Mouse (Mus musculus) midbrain, postnatal 0 days (tissue): ENCODE measurements around the gene Prpf8. TPM values are rescaled to one million over a fixed set of nuclear protein-coding genes. Genes with fewer than 3 reads are reported as not detected.
A peak's percentile ranks its signal among the peaks of the same experiment; 100 is the strongest.

Experiments used
- ATAC-seq: fragments of 200-750 bp; cut with Nextera tagmentation; 2 replicates; pipeline ENCODE4 v1.8.0; 2017; ENCODE audit warnings: moderate number of reproducible peaks, mild to moderate bottlenecking, moderate TSS enrichment, moderate library complexity; ENCODE audit not compliant: low FRiP score
- DNase-seq: peaks from one replicate; pipeline ENCODE4 v3.0.0-alpha.2; 2015; ENCODE audit warnings: low spot score
- H3K27ac ChIP-seq: fragments of 300-500 bp; sonication (generic); 2 replicates; pipeline ENCODE4 v1.5.1; 2014; ENCODE audit warnings: low read depth, mild to moderate bottlenecking, low read length, mixed read lengths
- H3K27me3 ChIP-seq: fragments of 300-500 bp; sonication (generic); 2 replicates; pipeline ENCODE4 v1.6.1; 2014; ENCODE audit warnings: low read length, control low read depth, mixed read lengths; ENCODE audit not compliant: insufficient read depth
- H3K36me3 ChIP-seq: fragments of 300-500 bp; sonication (generic); 2 replicates; pipeline ENCODE4 v1.6.1; 2014; ENCODE audit warnings: low read length, control low read depth, mixed read lengths; ENCODE audit not compliant: insufficient read depth
- H3K4me1 ChIP-seq: fragments of 300-500 bp; sonication (generic); 2 replicates; pipeline ENCODE4 v1.6.1; 2014; ENCODE audit warnings: mild to moderate bottlenecking, control low read depth, antibody characterized with exemption, low read length, mixed read lengths; ENCODE audit not compliant: insufficient read depth
- H3K4me2 ChIP-seq: fragments of 300-500 bp; sonication (generic); 2 replicates; pipeline ENCODE4 v1.6.1; 2014; ENCODE audit warnings: low read depth, mild to moderate bottlenecking, low read length, mixed read lengths; ENCODE audit not compliant: poor library complexity, severe bottlenecking
- H3K4me3 ChIP-seq: fragments of 300-500 bp; sonication (generic); 2 replicates; pipeline ENCODE4 v1.5.1; 2014; ENCODE audit warnings: low read depth, mild to moderate bottlenecking, low read length, moderate library complexity
- H3K9ac ChIP-seq: fragments of 300-500 bp; sonication (generic); replicated peaks from 2 replicates; pipeline ENCODE4 v1.6.1; 2014; ENCODE audit warnings: mild to moderate bottlenecking, low read length, moderate library complexity, mixed read lengths; ENCODE audit not compliant: poor library complexity, severe bottlenecking
- H3K9me3 ChIP-seq: fragments of 300-500 bp; sonication (generic); 2 replicates; pipeline ENCODE4 v1.6.1; 2016; ENCODE audit warnings: low read length, control low read depth
- CTCF ChIP-seq: IDR thresholded peaks from 2 replicates; pipeline ENCODE4 v1.5.1; 2016; ENCODE audit warnings: antibody characterized with exemption, mild to moderate bottlenecking
- WGBS: fragments of 180-500 bp; shearing (Covaris S2); extraction: QIAGEN DNeasy Blood & Tissue Kit; methylation state at CpG from one replicate; pipeline ENCODE4 v1.1.7; 2014; 5-methylcytosine and 5-hydroxymethylcytosine counted together
- polyA plus RNA-seq: library from polyadenylated mRNA; unstranded; fragments of >200 nt; fragmentation: Nextera tagmentation; extraction: Ambion mirVana; gene quantifications from 2 replicates; pipeline ENCODE4 v1.2.1, GENCODE M21; 2015
- total RNA-seq: library from RNA; depleted of rRNA; stranded (reverse); fragments of >200 nt; gene quantifications from 2 replicates; pipeline ENCODE4 v1.2.3, GENCODE M21; 2014

Gene Prpf8
- total and polyA plus RNA-seq, 2 experiments from 2014 or later = 27.6 to 121 TPM

- Histone ChIP-seq H3K27ac (no peak overlapping the region), H3K4me2 (no peak overlapping the region), H3K9me3 (no peaks in the 10 kb centered on the region), H3K36me3 (peaks cover 16% of the 10 kb centered on the region), H3K9ac (no peak overlapping the region), H3K4me1 (peaks cover 12% of the 10 kb centered on the region; the same call in 1 of the 2 replicates), H3K27me3 (no peaks in the 10 kb centered on the region), H3K4me3 (no peak overlapping the region)
- no peak for TF ChIP-seq CTCF
- WGBS = 86% methylated on average over 6 of the region's 6 CpGs
- DNase-seq = no peak
- ATAC-seq = no peak
These were observed 22.2 kb upstream of the Prpf8 start for GRCm38 (mm10) chr11:75464417-75464816.

- no peak overlapping the region for H3K4me3 ChIP-seq
- H3K4me1 ChIP-seq = peaks cover 8% of the 10 kb centered on the region; the same call in 1 of the 2 replicates
- no peak overlapping the region for H3K4me2 ChIP-seq
- H3K36me3 ChIP-seq = peaks cover 16% of the 10 kb centered on the region
- H3K27me3 ChIP-seq = no peaks in the 10 kb centered on the region
- H3K9me3 ChIP-seq = no peaks in the 10 kb centered on the region
- TF ChIP-seq CTCF = no peak
- no peak for DNase-seq
- ATAC-seq = no peak
- no peak overlapping the region for H3K9ac ChIP-seq
- no peak overlapping the region for H3K27ac ChIP-seq
- 80% methylated on average over 6 of the region's 6 CpGs for WGBS
These were observed 21.6 kb upstream of the Prpf8 start for GRCm38 (mm10) chr11:75465051-75465450.

- H3K4me3 ChIP-seq = no peak overlapping the region
- H3K9me3 ChIP-seq = no peaks in the 10 kb centered on the region
- no peaks in the 10 kb centered on the region for H3K27me3 ChIP-seq
- H3K36me3 ChIP-seq = peaks cover 16% of the 10 kb centered on the region
- H3K27ac ChIP-seq = no peak overlapping the region
- 95% methylated on average over 4 of the region's 4 CpGs for WGBS
- ATAC-seq (no peak), DNase-seq (no peak)
- no peak overlapping the region for H3K4me2 ChIP-seq
- peak; percentile 32 for TF ChIP-seq CTCF
- H3K9ac ChIP-seq = no peak overlapping the region
- H3K4me1 ChIP-seq = 0 out of 2 replicates have a peak, but pooled peaks cover 4% of the 10 kb centered on the region
These were observed 19.7 kb upstream of the Prpf8 start for GRCm38 (mm10) chr11:75466731-75467505.

- ATAC-seq (peak; percentile 34; the same call in 1 of the 2 replicates), DNase-seq (no peak)
- Histone ChIP-seq H3K27ac (no peak overlapping the region), H3K9me3 (no peaks in the 10 kb centered on the region), H3K36me3 (peaks cover 16% of the 10 kb centered on the region), H3K4me1 (no peaks in the 10 kb centered on the region), H3K27me3 (no peaks in the 10 kb centered on the region), H3K9ac (peak overlapping the region; percentile 24; the same call in 1 of the 2 replicates), H3K4me2 (peak overlapping the region; percentile 40), H3K4me3 (peak overlapping the region; percentile 16; the same call in 1 of the 2 replicates)
- TF ChIP-seq CTCF = no peak
- 17% methylated on average over 19 of the region's 19 CpGs for WGBS
These were observed 19.0 kb upstream of the Prpf8 start for GRCm38 (mm10) chr11:75467512-75468215.

- no peaks in the 10 kb centered on the region for H3K27me3 ChIP-seq
- H3K27ac ChIP-seq = no peak overlapping the region
- DNase-seq (no peak), ATAC-seq (no peak)
- peak overlapping the region; percentile 16; the same call in 1 of the 2 replicates for H3K4me3 ChIP-seq
- no peak for TF ChIP-seq CTCF
- no peaks in the 10 kb centered on the region for H3K4me1 ChIP-seq
- H3K4me2 ChIP-seq = peak overlapping the region; percentile 40
- 71% methylated on average over 7 of the region's 7 CpGs for WGBS
- peaks cover 16% of the 10 kb centered on the region for H3K36me3 ChIP-seq
- no peak overlapping the region; the same call in 1 of the 2 replicates for H3K9ac ChIP-seq
- no peaks in the 10 kb centered on the region for H3K9me3 ChIP-seq
These were observed 18.2 kb upstream of the Prpf8 start for GRCm38 (mm10) chr11:75468410-75468809.

GRCm38 (mm10) chr11:75469261-75469660, 17.4 kb upstream of the Prpf8 start:
- Histone ChIP-seq H3K9ac (no peak overlapping the region), H3K4me1 (no peaks in the 10 kb centered on the region), H3K27me3 (no peaks in the 10 kb centered on the region), H3K9me3 (no peaks in the 10 kb centered on the region), H3K4me2 (no peak overlapping the region), H3K4me3 (no peak overlapping the region), H3K27ac (no peak overlapping the region), H3K36me3 (peaks cover 14% of the 10 kb centered on the region)
- ATAC-seq (no peak), DNase-seq (no peak)
- TF ChIP-seq CTCF = no peak
- WGBS = 95% methylated on average over 4 of the region's 4 CpGs
